Mouse (Mus musculus): Measurements from ENCODE around the gene Ksr2. TPM values are rescaled to one million over a fixed set of nuclear protein-coding genes. Genes with fewer than 3 reads are reported as not detected.

Gene Ksr2
- polyA plus RNA-seq, 1 experiment: not detected

DNA sequence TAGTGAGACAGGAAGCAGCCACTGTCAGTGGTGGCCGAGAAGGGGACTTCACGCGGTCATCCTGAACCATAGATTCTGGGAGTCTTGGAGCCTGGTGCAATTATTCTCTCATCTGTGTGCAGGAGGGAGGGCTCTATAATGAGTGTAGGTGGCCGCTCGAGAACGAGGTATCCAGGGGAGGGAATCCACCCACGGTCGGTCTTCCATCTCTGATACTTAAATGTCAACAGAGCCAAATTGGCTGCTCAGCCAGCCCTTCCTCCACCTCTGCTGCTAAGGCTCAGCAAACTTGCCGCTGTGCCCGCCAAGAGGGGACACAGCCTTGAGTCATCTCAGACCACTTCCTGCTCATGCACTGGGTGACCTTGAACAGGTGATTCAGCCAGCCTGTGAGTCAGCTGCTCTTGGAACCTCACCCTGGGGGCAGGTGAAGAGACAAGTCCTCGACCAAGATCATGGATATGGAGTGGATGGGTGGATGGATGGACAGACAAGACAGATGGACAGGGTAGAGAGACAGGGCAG, 330.9 kb downstream of the Ksr2 start:
- no peaks in the 10 kb centered on the region for H3K4me1 ChIP-seq (ENCODE audit: control insufficient read depth, insufficient read depth, low read length)
- H3K27ac ChIP-seq (ENCODE audit: insufficient read depth, low read length): no peak overlapping the region
- H3K4me3 ChIP-seq (ENCODE audit: insufficient read depth, low read length): no peak overlapping the region
- TF ChIP-seq POLR2A (IDR thresholded peaks at IDR 0.05; ENCODE audit: low read depth, low read length) (no peak), CTCF (IDR thresholded peaks at IDR 0.05; ENCODE audit: borderline replicate concordance, insufficient read depth, low read length) (no peak)

DNA sequence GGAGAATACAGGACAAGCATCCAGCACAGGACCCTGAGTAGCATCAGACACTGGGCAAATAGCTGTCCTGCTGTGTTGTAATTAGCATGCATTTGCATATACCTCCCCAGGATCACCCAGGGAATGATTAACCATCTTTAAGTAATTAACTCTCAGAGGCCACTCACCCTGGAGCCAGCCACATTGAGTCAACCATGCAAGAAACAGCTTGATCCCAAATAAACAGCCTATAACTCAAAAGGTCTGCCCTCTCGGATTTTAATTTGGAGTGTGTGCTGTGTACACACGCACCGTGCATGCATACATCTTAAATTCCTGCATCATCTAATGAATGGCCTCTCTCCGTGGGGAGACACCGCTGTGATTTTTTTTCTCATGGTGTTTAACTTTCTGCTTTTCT, 335.6 kb downstream of the Ksr2 start:
- no peak overlapping the region for H3K4me3 ChIP-seq (ENCODE audit: insufficient read depth, low read length)
- no peak overlapping the region for H3K27ac ChIP-seq (ENCODE audit: insufficient read depth, low read length)
- H3K4me1 ChIP-seq (ENCODE audit: control insufficient read depth, insufficient read depth, low read length): no peaks in the 10 kb centered on the region
- TF ChIP-seq CTCF (IDR thresholded peaks at IDR 0.05; ENCODE audit: borderline replicate concordance, insufficient read depth, low read length) (no peak), POLR2A (IDR thresholded peaks at IDR 0.05; ENCODE audit: low read depth, low read length) (no peak)

DNA sequence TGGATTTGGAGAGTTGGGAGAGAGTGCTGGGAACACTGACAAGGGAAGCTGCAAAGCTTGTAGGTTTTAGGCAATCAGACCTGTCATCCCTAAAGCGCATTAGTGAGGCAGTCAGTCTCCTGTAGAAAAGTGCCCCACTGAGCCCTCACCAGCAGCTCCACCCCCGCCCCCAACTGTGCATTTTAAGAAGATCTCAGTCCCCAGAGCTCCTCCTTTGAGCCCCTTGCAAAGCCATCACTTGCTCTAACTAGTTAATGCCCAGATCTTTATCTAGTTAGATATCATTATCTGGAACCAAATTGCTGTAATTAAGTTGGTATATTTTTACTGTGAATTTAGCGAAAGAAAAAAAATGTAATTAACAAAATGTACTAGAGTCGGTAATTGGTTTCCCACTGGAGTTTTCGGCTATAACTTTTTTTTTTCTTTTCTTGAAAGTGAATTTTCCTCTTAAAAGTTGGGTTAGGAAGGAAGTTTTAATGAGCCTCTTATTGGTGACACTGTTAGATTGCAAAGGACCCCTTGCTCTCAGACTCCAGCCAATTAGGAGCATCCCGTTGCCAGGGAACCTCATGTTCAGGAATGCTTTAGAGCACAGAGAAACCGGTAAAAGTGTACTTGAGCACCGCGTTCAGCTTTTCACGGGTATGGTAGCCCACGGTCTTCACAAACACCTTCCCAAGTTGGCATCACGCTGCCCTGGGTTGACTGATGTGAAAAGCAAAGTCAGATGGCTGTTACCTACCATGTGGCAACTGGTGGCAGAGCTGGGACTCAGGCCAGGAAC, 344.1 kb downstream of the Ksr2 start:
- TF ChIP-seq CTCF (IDR thresholded peaks at IDR 0.05; ENCODE audit: borderline replicate concordance, insufficient read depth, low read length) (no peak), POLR2A (IDR thresholded peaks at IDR 0.05; ENCODE audit: low read depth, low read length) (no peak)
- Histone ChIP-seq H3K4me3 (ENCODE audit: insufficient read depth, low read length) (no peak overlapping the region), H3K27ac (ENCODE audit: insufficient read depth, low read length) (no peak overlapping the region), H3K4me1 (ENCODE audit: control insufficient read depth, insufficient read depth, low read length) (no peaks in the 10 kb centered on the region)

DNA sequence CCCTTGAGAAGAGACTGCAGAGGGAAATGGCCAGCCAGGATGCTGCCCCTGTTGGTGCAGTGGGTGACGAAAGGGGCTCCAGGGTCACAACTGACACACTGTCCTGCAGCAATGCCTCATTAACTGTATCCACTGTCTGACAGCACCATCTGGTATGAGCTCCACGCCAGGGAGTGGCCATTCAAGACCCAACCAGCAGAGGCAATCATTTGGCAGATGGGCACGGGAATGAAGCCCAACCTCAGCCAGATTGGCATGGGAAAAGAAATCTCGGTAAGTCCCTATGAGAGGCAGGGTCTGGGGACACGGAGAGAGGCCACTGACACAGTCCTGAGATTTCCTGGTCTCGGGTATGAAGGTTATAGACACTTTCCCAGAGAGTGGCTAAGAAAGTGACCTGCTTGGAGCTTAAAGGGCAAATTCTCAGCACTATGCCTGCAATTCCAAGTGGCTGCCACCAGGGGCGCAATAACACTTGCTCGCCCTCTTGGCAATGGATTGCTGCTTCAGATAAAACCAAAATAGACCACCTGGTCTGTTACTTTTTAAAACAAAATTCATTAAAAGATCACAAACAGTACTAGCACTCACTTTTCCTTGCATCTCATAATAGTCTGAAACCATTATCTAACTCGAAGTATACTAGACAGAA, 347.5 kb downstream of the Ksr2 start:
- no peak overlapping the region for H3K27ac ChIP-seq (ENCODE audit: insufficient read depth, low read length)
- TF ChIP-seq POLR2A (IDR thresholded peaks at IDR 0.05; ENCODE audit: low read depth, low read length): no peak
- TF ChIP-seq CTCF (IDR thresholded peaks at IDR 0.05; ENCODE audit: borderline replicate concordance, insufficient read depth, low read length): no peak
- no peaks in the 10 kb centered on the region for H3K4me1 ChIP-seq (ENCODE audit: control insufficient read depth, insufficient read depth, low read length)
- H3K4me3 ChIP-seq (ENCODE audit: insufficient read depth, low read length): no peak overlapping the region

DNA sequence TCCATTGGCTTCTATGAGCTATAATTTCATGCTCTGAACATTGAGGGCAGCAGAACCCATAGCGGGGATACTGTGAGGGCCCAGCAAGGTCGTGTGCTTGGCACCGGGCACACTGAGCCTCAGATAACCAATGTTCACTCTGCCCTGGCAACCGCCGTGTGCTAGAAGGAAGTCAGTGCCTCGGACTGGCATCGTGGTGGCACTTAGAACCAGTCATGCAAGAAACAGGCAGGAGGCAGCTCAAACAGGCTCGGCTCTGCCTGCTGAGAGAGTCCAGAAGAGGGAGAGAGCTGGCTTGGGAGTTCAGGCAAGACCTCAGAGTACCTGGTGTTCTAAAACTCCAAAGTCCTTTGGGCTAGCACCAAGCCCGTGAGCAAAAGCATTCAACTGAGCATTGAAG, 350.7 kb downstream of the Ksr2 start:
- Histone ChIP-seq H3K4me3 (ENCODE audit: insufficient read depth, low read length) (no peak overlapping the region), H3K4me1 (ENCODE audit: control insufficient read depth, insufficient read depth, low read length) (no peaks in the 10 kb centered on the region), H3K27ac (ENCODE audit: insufficient read depth, low read length) (no peak overlapping the region)
- no peak for TF ChIP-seq CTCF (IDR thresholded peaks at IDR 0.05; ENCODE audit: borderline replicate concordance, insufficient read depth, low read length)

DNA sequence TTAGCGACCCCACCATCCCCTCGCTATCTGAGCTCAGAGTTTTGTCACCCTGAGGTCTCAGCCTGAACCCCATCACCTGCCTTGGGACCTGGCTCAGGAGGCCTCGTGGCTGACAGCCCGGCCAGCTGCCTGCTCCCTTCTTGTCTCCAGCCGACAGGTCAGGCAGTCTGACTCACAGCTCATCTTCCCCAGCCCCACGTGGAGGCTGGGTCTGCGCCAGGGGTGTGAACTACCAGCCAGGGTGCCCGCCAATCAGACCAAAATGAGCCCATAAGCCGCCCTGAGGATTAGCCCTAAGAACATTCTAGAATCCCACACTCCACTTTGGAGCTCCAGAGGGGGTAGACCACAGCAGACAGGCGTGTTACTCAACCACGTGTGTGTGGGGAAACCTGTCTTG, 365.4 kb downstream of the Ksr2 start:
- TF ChIP-seq CTCF (IDR thresholded peaks at IDR 0.05; ENCODE audit: borderline replicate concordance, insufficient read depth, low read length): no peak
- TF ChIP-seq POLR2A (IDR thresholded peaks at IDR 0.05; ENCODE audit: low read depth, low read length): no peak
- H3K4me3 ChIP-seq (ENCODE audit: insufficient read depth, low read length): no peak overlapping the region
- H3K4me1 ChIP-seq (ENCODE audit: control insufficient read depth, insufficient read depth, low read length): no peaks in the 10 kb centered on the region
- H3K27ac ChIP-seq (ENCODE audit: insufficient read depth, low read length): no peak overlapping the region

DNA sequence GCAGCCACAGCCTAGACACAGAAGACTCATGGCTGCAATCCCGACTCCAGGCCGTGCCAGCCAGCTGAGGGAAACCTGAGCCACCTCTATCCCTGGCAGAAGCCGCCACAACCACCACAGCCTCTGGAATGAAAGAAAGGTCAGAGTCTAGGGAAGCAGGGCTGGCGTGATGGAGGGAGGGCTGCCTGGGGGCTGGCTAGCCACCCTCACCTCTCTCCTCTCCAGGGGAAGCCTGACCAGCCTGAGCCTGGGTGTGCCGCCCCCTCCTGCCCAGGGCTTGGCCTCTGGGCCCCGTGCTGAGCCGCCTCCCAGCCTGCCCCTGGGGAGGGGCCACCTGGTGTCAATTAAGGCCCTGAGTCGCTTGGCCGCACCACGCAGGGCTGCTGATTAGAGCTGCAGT, 366.9 kb downstream of the Ksr2 start, which contains the start of gene Nos1:
TSS of gene Nos1 (plus strand) at position 352 of the 400 bp plus-strand sequence.
- no peak within 1 kb of the TSS for H3K4me3 ChIP-seq (ENCODE audit: insufficient read depth, low read length)
- TF ChIP-seq CTCF (IDR thresholded peaks at IDR 0.05; ENCODE audit: borderline replicate concordance, insufficient read depth, low read length) (no peak), POLR2A (IDR thresholded peaks at IDR 0.05; ENCODE audit: low read depth, low read length) (no peak)
- no peak within 1 kb of the TSS for H3K27ac ChIP-seq (ENCODE audit: insufficient read depth, low read length)
- H3K4me1 ChIP-seq (ENCODE audit: control insufficient read depth, insufficient read depth, low read length): no peaks in the 10 kb centered on the region

DNA sequence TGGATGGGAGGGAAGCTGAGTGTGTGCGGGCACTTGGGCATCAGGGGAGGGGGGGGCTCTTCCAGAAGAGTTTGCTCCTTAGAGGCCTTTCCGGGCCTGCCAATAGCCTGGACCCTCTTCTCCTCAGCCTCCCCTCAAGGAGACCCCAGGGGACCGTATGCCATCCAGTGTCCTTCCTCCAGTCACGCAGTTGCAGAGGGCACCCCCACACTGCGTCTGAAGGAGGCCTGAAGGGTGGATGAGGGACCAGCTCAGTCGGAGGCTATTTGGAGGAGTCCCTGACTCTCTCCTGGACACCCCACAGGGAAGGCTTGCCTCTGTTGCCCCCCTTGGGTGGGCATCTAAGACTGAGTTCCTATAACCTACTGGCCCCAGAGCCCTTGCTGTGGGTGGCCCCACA, 367.4 kb downstream of the Ksr2 start:
- no peak for TF ChIP-seq POLR2A (IDR thresholded peaks at IDR 0.05; ENCODE audit: low read depth, low read length)
- TF ChIP-seq CTCF (IDR thresholded peaks at IDR 0.05; ENCODE audit: borderline replicate concordance, insufficient read depth, low read length): no peak
- Histone ChIP-seq H3K4me3 (ENCODE audit: insufficient read depth, low read length) (no peak overlapping the region), H3K4me1 (ENCODE audit: control insufficient read depth, insufficient read depth, low read length) (no peaks in the 10 kb centered on the region), H3K27ac (ENCODE audit: insufficient read depth, low read length) (no peak overlapping the region)

DNA sequence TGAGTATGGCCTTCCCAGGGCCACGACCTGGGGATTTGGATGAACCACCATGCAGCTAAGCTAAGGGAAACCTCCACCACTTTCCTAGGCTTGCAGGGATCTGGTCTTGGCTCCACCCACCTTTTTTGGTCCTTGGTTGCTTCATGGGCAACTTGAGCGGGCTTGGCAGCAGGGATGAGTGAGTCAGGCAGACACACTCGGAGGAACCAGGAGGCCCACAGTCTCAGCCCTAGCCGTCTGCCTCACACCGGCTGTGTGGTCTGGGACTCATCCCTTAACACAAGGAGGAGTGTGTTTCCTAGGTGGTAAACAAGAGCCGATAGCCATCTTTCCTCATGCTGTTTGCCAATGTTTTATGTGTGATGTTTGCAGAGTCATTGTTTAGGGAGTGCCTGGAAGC, 376.3 kb downstream of the Ksr2 start:
- H3K27ac ChIP-seq (ENCODE audit: insufficient read depth, low read length): no peak overlapping the region

DNA sequence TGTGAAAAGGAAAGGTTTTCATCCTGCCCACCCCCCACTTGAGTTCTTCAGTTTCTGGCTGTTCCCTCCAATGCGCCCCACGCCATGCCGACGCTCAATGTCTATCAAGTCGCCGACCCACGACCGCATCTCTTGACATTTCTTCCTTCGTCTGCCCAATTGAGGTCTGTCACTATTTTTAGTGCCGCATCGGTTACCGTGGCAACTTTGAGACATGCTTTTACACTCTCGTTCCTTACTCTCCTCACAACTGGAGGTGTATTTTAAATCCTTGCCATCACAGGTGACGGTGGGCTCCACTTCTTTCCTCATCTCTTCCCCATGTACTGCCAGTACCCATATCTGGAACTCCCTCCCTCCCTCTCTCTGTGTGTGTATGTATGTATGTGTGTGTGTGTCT, 378.1 kb downstream of the Ksr2 start:
- Histone ChIP-seq H3K4me1 (ENCODE audit: control insufficient read depth, insufficient read depth, low read length) (no peaks in the 10 kb centered on the region), H3K27ac (ENCODE audit: insufficient read depth, low read length) (no peak overlapping the region), H3K4me3 (ENCODE audit: insufficient read depth, low read length) (no peak overlapping the region)
- TF ChIP-seq POLR2A (IDR thresholded peaks at IDR 0.05; ENCODE audit: low read depth, low read length) (no peak), CTCF (IDR thresholded peaks at IDR 0.05; ENCODE audit: borderline replicate concordance, insufficient read depth, low read length) (no peak)

More for the DNA sequence above, 376.3 kb downstream of the Ksr2 start:
- no peak overlapping the region for H3K4me3 ChIP-seq (ENCODE audit: insufficient read depth, low read length)
- H3K4me1 ChIP-seq (ENCODE audit: control insufficient read depth, insufficient read depth, low read length): no peaks in the 10 kb centered on the region
- TF ChIP-seq POLR2A (IDR thresholded peaks at IDR 0.05; ENCODE audit: low read depth, low read length) (no peak), CTCF (IDR thresholded peaks at IDR 0.05; ENCODE audit: borderline replicate concordance, insufficient read depth, low read length) (no peak)
